Mouse (Mus musculus) left cerebral cortex, adult 9 months (tissue): ENCODE results near the gene Cel.

Source experiments
- DNase-seq, 2 experiments: peaks; one replicate each; pipeline ENCODE4 v3.0.0; 2022; ENCODE audit warnings: low spot score in 2 of 2

Gene Cel

DNA sequence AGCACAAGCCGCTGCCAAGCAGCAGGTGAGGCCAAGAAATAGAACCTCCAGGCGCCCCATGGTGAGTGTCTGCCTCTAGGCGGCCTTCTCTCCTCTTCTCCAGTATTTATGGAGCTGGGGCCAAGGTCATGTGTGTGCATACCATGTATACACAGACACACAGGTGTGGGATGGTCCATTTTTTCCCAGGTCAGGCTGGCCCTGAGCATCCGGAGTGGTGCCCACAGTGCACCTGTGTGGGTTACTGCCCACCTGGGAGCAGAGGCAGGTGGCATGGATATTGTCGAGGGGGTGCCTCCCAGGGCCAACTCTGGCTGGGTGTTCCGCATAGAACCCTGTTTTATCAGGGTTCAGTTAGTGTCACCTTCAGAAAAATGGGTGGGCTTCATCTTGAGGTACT is at the start of gene Cel:
Gene Cel (minus strand): TSS at position 101 of the 400 bp plus-strand sequence.
- no peak for DNase-seq

GRCm38 (mm10) chr2:28612436-28613063 is 49.3 kb upstream of the Cel start:
- no peak for DNase-seq

DNA sequence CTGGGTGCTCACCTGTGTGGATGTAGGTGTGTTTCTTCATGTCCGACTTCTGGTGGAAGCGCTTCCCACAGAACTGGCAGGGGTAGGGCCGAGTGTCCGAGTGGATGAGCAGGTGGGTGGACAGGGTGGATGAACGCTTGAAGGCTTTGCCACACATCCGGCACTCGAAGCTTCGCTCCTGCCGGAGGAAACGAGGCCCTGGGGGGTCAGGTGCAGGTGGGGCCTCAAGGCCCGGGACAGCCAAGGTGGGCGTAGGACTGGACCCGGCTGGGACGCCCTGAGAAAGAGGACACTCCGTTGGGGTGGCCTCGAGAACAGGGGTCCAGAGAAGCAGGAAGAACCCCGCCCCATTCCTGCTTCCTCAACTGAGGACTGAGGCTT is 48.2 kb upstream of the Cel start:
- no peak for DNase-seq

- no peak for DNase-seq
Observed at GRCm38 (mm10) chr2:28610716-28611406, 47.7 kb upstream of the Cel start.

- DNase-seq, result no peak
Observed at GRCm38 (mm10) chr2:28609851-28610250, 46.6 kb upstream of the Cel start.

- DNase-seq, result no peak
Observed at GRCm38 (mm10) chr2:28607341-28608165, 44.4 kb upstream of the Cel start.

GRCm38 (mm10) chr2:28606601-28607340 is 43.6 kb upstream of the Cel start:
- DNase-seq, result no peak

DNA sequence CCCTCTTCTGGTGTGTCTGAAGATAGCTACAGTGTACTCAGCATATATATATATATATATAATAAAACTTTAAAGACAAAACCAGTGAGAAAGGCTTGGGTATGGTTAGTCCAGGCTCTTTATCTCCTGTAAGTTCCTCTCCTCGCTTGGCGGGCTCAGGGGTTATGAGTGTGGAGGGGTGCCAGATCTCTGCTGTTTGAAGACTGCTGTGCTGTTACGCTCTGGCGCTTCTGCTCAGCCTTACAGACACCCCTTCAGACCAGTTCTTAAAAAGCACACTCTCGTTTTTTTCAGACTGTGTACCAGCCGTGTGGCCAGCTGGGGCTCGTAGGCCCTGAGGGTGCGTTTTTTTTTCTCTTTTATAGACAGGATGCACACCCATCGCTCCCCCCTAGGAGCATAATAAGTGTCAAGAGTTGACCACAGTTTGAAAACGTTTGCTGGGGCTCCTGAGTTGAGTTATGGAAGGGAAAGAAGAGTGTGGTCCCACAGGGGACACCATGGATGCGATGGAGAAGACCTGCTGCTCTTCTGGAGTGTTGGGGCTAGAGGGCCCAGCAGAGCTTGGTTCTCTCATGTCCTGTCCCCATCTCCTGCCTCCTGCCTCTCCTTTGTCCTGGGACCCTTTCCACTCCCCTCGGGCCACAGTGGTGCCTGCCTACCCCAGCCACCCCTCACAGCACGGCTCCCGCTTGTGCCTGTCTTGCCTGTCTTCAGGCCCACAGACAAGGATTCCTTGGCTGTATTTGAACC is 42.8 kb upstream of the Cel start:
- DNase-seq, result no peak

- DNase-seq, result no peak
Observed at GRCm38 (mm10) chr2:28603542-28603941, 40.3 kb upstream of the Cel start.

- DNase-seq, result no peak
Observed at GRCm38 (mm10) chr2:28601720-28602590, 38.8 kb upstream of the Cel start.

- DNase-seq, result no peak
Observed at GRCm38 (mm10) chr2:28599569-28599900, 36.3 kb upstream of the Cel start.

DNA sequence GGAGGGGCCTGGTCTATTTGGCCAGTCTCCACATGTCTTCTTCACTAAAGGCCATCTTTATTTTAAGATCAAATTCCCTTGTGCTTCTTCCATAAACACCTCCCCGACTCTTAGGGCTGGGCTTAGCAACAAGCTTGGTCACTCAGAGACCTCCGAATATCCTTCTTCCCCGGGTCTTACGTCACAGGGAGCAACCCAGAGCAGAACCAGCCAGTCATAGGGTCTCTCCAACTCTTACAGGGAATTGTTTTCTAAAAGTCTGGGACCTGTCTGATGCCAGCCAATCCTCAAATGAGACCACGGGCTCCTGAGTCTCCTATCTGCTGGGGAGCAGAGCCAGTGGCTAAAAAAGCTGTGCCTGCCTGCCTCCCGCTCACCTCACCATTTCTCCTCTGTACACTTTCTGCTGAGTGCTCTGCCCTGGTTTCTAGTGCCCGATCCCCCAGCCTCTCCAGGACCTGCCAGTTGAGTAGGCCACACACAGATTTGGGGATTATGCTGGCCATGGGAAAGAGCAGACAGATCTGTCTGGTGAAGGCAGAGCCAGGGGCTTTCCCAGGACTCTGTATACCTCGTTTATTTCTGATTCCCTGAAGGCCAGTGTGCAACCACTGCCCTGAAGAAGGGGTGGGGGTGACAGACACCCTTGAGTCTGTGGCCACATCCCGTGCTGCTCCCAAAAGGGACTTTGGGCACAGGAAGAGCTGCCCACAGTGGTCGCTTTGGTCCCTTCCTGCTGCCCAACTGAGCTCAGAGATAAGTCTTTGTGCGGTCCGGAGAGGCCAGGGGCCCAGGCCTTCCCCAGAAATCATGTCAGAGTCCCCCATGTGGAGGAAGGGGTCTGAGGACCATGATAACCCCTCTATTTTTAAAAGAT is 35.7 kb upstream of the Cel start:
- DNase-seq, result no peak

GRCm38 (mm10) chr2:28597733-28598547 is 34.7 kb upstream of the Cel start:
- DNase-seq, result no peak

DNA sequence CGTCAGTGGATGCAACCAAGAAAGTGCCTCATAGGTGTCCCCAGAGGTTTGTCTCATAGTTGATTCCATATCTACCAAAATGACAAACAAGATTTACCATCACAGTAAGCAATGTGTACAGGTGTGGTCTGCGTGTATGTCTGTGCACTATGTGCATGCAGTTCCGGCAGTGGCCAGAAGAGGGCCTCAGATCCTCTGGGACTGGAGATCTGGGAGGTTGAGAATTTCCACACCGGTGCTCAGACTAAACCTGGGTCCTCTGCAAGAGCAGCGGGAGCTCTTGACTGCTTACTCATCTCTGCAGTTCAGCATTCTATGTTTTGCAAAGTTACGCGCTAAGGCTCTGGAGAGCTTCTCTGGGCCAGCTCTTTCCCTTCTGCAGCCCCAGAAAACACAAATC is 33.8 kb upstream of the Cel start:
- no peak for DNase-seq

DNA sequence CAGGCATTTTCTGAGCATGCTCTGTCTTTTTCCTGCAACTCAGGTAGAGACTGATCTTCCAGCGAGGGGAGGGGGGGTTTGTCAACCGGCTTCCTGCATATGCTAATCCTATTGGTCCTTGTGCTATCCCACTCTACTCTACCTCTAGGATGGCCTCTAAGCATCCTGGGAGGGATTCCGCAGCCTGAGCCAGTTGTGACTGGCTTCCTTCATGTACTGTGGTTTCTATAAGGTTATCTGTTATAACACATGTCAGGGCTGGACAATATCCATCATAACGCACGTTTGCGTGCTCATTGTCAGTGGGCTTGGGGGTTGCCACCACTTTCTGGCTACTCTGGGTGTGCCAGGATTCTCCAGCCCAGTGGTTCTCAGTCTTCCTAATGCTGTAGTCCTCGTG is 32.8 kb upstream of the Cel start:
- DNase-seq, result no peak

- peak in 1 of 2 experiments; percentile 34 for DNase-seq
Observed at GRCm38 (mm10) chr2:28592809-28593208, 29.6 kb upstream of the Cel start.

DNA sequence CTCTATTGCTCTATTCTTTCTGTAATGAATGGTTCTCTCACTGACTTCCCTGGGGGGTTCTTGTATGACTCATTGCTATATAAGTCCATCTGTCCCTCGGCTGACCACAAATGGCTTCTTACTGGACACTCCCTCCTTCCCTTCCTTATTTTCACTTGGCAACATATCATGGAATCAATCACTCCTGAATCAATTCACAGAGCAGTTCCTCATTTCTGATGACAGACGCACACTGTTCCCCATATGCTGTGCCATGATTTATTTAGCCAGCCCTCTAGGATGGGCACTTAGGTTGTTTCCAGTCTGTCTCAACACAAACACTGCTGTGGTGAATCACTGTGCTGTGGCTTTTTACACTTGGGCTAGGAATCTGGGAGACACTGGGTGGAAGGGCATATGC is 28.3 kb upstream of the Cel start:
- no peak for DNase-seq

- DNase-seq, result no peak
Observed at GRCm38 (mm10) chr2:28588574-28588973, 25.4 kb upstream of the Cel start.

DNA sequence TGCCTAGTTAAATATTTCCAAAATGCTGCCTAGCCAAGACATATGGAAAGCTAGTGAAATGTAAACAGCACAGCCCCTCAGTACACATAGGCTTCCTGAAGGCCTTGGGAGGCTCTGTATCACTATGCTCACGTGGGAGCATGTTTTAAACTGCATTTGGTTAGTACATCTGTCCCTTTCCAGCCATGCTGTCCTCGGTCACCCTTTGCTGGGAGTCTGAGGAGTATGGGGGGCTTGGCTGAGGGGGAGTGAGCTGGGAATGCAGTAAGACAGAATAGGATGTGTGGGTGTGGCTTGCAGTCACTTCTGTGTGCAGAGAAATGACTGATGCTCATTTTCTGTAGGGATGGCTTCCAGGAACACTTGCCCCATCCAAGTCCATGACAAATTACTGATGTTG is 22.5 kb upstream of the Cel start:
- DNase-seq, result no peak
